Mouse (Mus musculus) intestine, embryonic 15.5 days (tissue): ENCODE data around the gene Clic1. TPM values are rescaled to one million over a fixed set of nuclear protein-coding genes. Genes with fewer than 3 reads are reported as not detected.
A peak's percentile ranks its signal among the peaks of the same experiment; 100 is the strongest.

Source experiments
- ATAC-seq: fragments of 200-750 bp; cut with Nextera tagmentation; 2 replicates; pipeline ENCODE4 v1.8.0; 2017; ENCODE audit warnings: moderate TSS enrichment, moderate library complexity
- H3K27ac ChIP-seq: fragments of 300-500 bp; sonication (generic); 2 replicates; pipeline ENCODE4 v1.5.1; 2015; ENCODE audit warnings: mild to moderate bottlenecking, inconsistent platforms
- H3K27me3 ChIP-seq: fragments of 300-500 bp; sonication (generic); replicated peaks from 2 replicates; pipeline ENCODE4 v1.6.1; 2015; ENCODE audit warnings: inconsistent platforms
- H3K36me3 ChIP-seq: fragments of 300-500 bp; sonication (generic); 2 replicates; pipeline ENCODE4 v1.6.1; 2015; ENCODE audit warnings: inconsistent platforms
- H3K4me1 ChIP-seq: fragments of 300-500 bp; sonication (generic); replicated peaks from 2 replicates; pipeline ENCODE4 v1.6.1; 2015; ENCODE audit warnings: inconsistent platforms
- H3K4me2 ChIP-seq: fragments of 300-500 bp; sonication (generic); replicated peaks from 2 replicates; pipeline ENCODE4 v1.6.1; 2015; ENCODE audit warnings: mild to moderate bottlenecking, inconsistent platforms
- H3K4me3 ChIP-seq: fragments of 300-500 bp; sonication (generic); replicated peaks from 2 replicates; pipeline ENCODE4 v1.5.1; 2015; ENCODE audit warnings: inconsistent platforms
- H3K9ac ChIP-seq: fragments of 300-500 bp; sonication (generic); 2 replicates; pipeline ENCODE4 v1.6.1; 2015; ENCODE audit warnings: inconsistent platforms
- H3K9me3 ChIP-seq: fragments of 300-500 bp; sonication (generic); 2 replicates; pipeline ENCODE4 v1.6.1; 2016; ENCODE audit warnings: inconsistent platforms
- WGBS: fragments of 180-500 bp; shearing (Covaris S2); methylation state at CpG from one replicate; pipeline ENCODE4 v1.1.7; 2015; 5-methylcytosine and 5-hydroxymethylcytosine counted together
- polyA plus RNA-seq: library from polyadenylated mRNA; unstranded; fragments of >200 nt; fragmentation: Nextera tagmentation; extraction: Ambion mirVana; gene quantifications from 2 replicates; pipeline ENCODE4 v1.2.1, GENCODE M21; 2015

Clic1 gene
- polyA plus RNA-seq, 1 experiment from 2014 or later = 385 TPM

DNA sequence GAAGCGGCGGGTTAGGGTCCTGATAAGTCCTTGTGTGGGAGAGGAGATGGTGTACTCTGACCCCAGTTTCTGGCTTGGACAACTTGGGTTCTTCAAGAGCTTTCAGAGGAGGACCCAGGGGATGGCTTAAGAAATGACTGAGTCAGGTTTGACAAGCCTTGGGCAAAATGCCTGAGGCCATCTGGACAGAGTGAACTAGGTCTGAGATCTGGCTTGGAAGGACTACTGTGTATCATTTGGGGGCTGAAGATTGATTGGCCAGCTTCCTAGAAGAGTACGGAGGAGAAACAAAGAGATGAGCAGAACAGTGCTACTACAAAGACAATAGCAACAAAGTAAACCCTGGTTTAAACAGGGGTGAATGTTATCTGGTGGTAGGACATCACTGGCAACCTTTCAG is 13.7 kb downstream of the Clic1 start:
- Histone ChIP-seq H3K4me2 (no peak overlapping the region), H3K27ac (no peak overlapping the region), H3K36me3 (peaks cover 7% of the 10 kb centered on the region; the same call in 1 of the 2 replicates), H3K9me3 (no peaks in the 10 kb centered on the region), H3K9ac (no peak overlapping the region), H3K4me1 (peaks cover 62% of the 10 kb centered on the region), H3K4me3 (no peak overlapping the region), H3K27me3 (0 out of 2 replicates have a peak, but pooled peaks cover 6% of the 10 kb centered on the region)
- WGBS = 81% methylated on average over 3 of the region's 3 CpGs
- ATAC-seq = no peak

DNA sequence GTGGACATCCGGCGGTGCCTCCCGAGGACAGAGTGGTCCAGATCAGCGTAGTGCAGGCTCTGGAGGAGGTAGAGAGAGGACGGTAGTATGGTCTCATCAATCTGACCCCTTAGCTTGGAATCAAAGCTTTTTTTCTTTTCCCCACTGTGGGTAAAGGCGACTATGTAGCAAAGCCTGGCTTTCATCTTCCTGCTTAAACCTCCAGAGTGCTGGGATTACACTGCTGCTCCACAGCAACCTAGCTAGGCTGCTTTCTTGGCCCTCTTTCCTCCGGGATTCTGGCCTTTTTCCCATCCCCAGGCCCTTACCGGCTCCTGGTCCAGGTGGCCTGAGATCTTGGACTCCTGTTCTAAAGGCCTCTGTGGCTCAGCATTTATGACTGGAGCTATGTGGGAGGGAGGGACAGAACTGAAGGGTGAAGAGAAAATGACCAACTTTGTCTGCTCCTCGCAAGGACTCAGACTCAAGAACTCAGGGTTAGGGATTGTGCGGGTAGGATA is 14.7 kb downstream of the Clic1 start:
- H3K9ac ChIP-seq = no peak overlapping the region
- H3K9me3 ChIP-seq = no peaks in the 10 kb centered on the region
- peak overlapping the region; percentile 73 for H3K4me2 ChIP-seq
- H3K36me3 ChIP-seq = peaks cover 7% of the 10 kb centered on the region; the same call in 1 of the 2 replicates
- peak overlapping the region; percentile 52 for H3K27ac ChIP-seq
- H3K4me1 ChIP-seq = peaks cover 57% of the 10 kb centered on the region
- H3K27me3 ChIP-seq = 0 out of 2 replicates have a peak, but pooled peaks cover 6% of the 10 kb centered on the region
- H3K4me3 ChIP-seq = peak overlapping the region; percentile 32
- WGBS = 32% methylated on average over 10 of the region's 10 CpGs
- peak; percentile 3 for ATAC-seq

DNA sequence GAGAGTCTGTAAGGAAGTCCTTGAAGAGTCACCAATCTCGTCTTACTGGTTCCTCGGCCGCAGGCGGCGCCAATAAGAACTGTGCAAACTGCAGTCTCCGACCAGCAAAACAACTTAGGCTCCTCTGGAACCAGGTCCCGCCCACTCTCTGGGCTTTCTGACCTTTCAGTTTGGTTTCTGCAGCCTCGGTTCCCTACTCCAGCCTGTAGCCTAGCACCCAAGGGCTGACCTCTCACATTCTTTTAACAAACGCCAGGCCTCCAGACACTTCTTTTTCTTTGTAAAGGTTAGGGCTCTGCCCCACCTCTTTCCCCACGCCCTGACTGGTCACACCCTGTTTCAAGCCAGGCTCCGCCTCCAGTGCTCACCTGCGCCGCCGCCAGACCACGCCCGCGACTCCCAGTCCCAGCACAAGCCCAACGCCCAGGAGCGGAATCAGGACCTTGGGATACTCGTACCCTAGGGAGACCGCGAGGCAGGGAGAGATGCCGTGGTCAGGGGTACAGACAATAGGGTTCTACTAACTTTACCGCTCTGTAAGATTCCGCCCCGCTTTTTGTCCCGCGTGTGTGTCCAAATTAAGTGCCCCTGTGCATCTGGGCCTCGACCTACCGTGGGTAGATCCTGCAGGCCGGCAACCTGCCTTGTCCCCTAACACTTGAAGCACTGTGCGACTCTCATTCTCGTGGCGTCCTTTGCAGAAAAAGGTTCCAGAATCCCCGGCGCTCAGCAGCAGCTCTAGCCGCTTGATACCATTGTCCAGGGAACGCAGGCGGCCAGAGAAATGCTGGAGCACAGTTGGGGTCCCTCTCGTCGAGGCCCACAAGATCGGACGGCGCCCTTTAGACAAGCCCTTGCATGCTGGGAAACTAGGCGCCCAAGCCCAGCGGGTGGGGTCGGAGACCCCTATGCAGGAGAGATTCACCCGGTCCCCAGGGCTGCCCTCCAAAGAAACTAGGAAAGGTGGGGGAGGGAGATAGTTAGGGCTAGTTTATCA is 15.5 kb downstream of the Clic1 start, which contains the start of gene Ly6g6c:
TSS of gene Ly6g6c (plus strand) at position 438 of the 997 bp plus-strand sequence.
- 3% methylated on average over 48 of the region's 48 CpGs for WGBS
- 0 out of 2 replicates have a peak, but pooled peaks cover 6% of the 10 kb centered on the region for H3K27me3 ChIP-seq
- H3K9ac ChIP-seq = peak within 1 kb of the TSS; percentile 42
- ATAC-seq = peak; percentile 89
- H3K36me3 ChIP-seq = peaks cover 7% of the 10 kb centered on the region; the same call in 1 of the 2 replicates
- peak within 1 kb of the TSS; percentile 32 for H3K4me3 ChIP-seq
- H3K27ac ChIP-seq = peak within 1 kb of the TSS; percentile 52
- H3K9me3 ChIP-seq = no peaks in the 10 kb centered on the region
- peaks cover 50% of the 10 kb centered on the region for H3K4me1 ChIP-seq
- peak within 1 kb of the TSS; percentile 73 for H3K4me2 ChIP-seq

DNA sequence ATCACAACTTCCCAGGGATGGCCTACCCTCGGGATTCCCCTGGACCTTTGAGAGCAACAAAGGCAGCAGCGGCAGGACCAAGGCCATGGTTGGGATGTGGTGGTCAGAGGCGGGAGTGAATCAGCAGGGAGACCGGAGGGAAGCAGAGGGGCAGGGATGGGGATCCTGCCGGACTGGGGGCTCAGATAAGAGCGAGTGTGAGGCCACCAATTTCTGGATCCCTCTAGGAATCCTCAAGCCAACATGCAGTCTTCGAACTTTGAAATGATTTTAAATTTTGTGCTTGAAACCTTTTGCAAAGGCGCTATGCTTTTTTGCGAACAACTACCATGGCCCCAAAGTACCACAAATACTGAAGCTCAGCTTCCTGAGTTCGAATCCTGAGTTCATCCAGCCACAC is 16.3 kb downstream of the Clic1 start, which contains the start of gene Mpig6b:
TSS of gene Mpig6b (minus strand) at position 101 of the 400 bp plus-strand sequence.
- Histone ChIP-seq H3K4me1 (peaks cover 45% of the 10 kb centered on the region), H3K4me2 (peak within 1 kb of the TSS; percentile 73), H3K27me3 (0 out of 2 replicates have a peak, but pooled peaks cover 6% of the 10 kb centered on the region), H3K27ac (peak within 1 kb of the TSS; percentile 52), H3K36me3 (peaks cover 4% of the 10 kb centered on the region; the same call in 1 of the 2 replicates), H3K9me3 (no peaks in the 10 kb centered on the region), H3K4me3 (peak within 1 kb of the TSS; percentile 32), H3K9ac (peak within 1 kb of the TSS; percentile 42)
- WGBS = 57% methylated on average over 10 of the region's 10 CpGs
- no peak for ATAC-seq

DNA sequence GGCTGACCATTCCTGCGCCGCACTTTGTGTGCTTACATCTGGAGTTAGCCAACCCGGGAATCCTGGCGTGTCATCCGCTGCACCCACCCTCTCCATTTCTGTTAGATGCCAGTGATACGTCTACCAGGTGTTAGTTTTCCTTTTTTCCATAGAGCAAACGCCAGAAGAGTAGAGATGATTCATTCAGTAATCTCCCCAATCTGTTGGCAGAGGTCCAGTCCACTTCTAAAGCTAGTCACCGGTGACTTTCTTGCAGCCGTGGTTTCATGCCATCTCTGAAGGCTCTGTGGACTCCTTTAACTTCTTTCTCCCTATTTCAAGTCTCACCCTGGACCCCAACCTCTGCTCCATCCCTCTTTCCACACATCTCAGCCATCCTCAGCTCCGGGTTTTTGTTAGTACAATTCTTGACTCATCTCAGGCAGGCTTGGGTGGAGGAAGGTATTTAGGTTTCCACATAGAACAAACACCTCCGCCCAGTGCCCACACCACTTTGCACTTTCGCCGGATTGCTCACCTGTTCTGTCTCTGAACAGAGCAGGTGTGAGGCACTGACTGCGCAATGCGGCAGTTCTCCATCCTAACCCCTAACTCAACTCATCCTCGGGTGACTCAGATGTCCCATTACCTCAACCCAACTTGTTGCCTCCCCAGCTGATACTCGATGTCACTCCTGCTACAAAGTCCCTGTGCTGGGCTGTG is 18.6 kb downstream of the Clic1 start:
- WGBS = 73% methylated on average over 17 of the region's 17 CpGs
- no peak overlapping the region for H3K4me2 ChIP-seq
- H3K4me1 ChIP-seq = peaks cover 27% of the 10 kb centered on the region
- H3K27me3 ChIP-seq = 0 out of 2 replicates have a peak, but pooled peaks cover 6% of the 10 kb centered on the region
- no peak overlapping the region for H3K9ac ChIP-seq
- H3K36me3 ChIP-seq = no peaks in the 10 kb centered on the region
- no peak overlapping the region for H3K27ac ChIP-seq
- H3K4me3 ChIP-seq = no peak overlapping the region
- no peaks in the 10 kb centered on the region for H3K9me3 ChIP-seq
- ATAC-seq = no peak

DNA sequence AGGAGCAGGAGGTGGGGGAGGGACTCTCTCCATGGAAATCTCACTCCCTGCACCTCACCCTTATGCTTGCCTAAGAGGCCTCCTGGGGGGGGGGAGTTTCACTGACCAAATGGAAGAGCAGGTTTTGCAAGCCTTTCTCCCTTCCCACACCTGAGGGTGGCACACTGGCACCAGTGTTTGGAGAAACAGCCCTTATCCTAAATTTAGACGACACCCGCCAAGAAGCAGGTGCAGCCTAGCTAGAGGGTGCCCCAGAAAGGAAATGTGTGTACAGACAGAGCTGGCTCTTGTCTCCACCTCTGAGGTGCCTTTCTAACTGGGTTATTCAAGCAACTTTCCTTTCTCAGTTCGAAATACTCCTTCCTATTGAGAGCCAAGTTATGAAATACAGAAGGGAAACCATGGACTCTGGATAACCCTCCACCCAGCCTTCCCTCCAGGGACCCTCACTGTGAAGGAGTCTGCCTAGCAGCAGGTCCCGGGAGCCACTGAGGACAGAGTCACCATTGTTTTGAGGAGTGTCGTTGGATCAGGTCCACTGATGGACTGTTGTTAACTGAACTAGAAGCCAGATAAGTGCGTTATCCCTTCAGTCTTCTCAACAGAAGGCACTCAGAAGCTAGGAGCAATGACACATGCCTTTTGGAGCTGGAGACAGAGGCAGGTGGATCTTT is 20.9 kb downstream of the Clic1 start:
- 44% methylated on average over 6 of the region's 6 CpGs for WGBS
- Histone ChIP-seq H3K9ac (no peak overlapping the region), H3K9me3 (no peaks in the 10 kb centered on the region), H3K27ac (no peak overlapping the region), H3K4me2 (no peak overlapping the region), H3K4me3 (no peak overlapping the region), H3K4me1 (peaks cover 12% of the 10 kb centered on the region; the same call in 1 of the 2 replicates), H3K27me3 (0 out of 2 replicates have a peak, but pooled peaks cover 6% of the 10 kb centered on the region), H3K36me3 (no peaks in the 10 kb centered on the region)
- no peak for ATAC-seq

DNA sequence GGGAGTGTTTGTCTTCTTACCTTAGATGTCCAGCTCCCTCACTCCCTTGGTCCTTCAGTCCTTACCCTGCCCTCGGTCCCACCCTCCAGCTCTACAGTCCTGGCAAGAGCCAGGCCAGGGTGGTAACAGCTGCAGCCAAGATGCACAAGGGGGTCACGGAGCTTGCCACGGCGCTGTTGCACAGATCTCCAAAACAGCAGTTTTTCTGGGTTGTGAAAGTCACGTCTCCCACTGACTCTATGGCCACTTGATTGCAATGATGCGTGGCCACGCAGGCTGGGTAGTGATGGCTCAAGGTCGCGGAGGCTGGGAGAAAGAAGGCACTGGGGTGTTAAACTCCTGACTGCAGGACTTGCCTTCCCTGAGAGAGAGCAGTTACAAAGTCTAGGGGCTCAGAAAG is 21.7 kb downstream of the Clic1 start:
- no peak overlapping the region for H3K9ac ChIP-seq
- 0 out of 2 replicates have a peak, but pooled peaks cover 6% of the 10 kb centered on the region for H3K27me3 ChIP-seq
- peaks cover 12% of the 10 kb centered on the region for H3K4me1 ChIP-seq
- no peak for ATAC-seq
- H3K9me3 ChIP-seq = no peaks in the 10 kb centered on the region
- no peak overlapping the region for H3K4me2 ChIP-seq
- no peaks in the 10 kb centered on the region for H3K36me3 ChIP-seq
- no peak overlapping the region for H3K27ac ChIP-seq
- WGBS = 78% methylated on average over 9 of the region's 9 CpGs
- no peak overlapping the region for H3K4me3 ChIP-seq

DNA sequence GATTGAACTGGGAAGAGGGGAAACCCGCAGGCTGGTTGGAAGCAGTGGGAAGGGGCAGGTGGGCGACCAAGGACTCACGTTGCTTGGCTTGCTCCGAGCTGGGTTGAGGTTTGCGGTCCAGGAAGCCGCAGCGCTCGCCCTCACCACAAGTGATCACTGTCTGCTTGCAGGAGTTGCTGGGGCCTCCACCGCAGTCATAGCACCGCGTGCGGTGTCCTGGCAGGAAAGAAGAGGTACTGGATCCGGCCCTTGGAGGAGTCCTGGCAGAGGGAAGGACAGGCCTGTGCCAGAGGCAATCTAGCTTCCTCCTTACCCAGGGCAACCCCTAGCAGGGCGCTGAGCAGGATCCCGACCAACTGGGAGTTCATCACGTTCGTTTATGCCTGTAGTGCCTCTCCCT is 24.3 kb downstream of the Clic1 start:
- 33% methylated on average over 17 of the region's 17 CpGs for WGBS
- Histone ChIP-seq H3K36me3 (no peaks in the 10 kb centered on the region), H3K9ac (peak overlapping the region; percentile 15; the same call in 1 of the 2 replicates), H3K4me1 (peaks cover 26% of the 10 kb centered on the region), H3K4me3 (peak overlapping the region; percentile 22), H3K4me2 (peak overlapping the region; percentile 47), H3K9me3 (no peaks in the 10 kb centered on the region), H3K27me3 (no peaks in the 10 kb centered on the region), H3K27ac (no peak overlapping the region)
- ATAC-seq = peak; percentile 45

DNA sequence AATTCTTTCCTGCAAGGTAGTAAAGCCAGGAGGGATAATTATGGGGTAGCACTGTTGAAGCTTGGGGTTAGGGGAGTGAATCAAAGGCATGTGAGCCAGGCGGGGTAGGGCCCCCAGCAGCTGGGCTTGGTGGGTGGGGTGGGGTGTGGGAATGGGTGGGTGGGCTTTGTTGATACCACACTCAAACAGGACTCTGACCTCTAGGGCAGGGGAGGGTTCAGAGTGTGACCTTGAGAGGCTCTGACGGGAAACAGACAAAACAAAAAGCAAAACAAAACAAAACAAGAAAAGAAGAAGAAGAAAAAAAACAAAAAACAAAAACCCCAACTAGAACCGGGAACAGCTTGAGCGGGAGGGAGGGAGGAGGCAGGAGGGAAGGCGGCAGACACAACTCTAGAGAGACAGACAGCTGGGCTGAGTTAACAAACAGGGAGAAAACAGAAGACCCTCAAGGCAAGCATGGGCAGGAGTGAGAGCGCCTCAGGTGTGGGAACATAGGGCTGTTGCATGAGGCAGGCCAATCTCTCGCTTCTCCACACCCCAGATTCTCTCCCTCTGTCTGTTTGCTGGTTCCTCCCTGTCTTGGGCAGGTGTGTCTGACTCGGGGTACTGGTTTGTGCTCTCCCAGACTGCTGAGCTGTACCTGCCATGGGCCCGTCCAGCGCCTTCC is 26.9 kb downstream of the Clic1 start, which contains the start of gene Ly6g6e:
TSS of gene Ly6g6e (plus strand) at position 396 of the 670 bp plus-strand sequence.
- H3K4me3 ChIP-seq = peak within 1 kb of the TSS; percentile 13; the same call in 1 of the 2 replicates
- H3K36me3 ChIP-seq = no peaks in the 10 kb centered on the region
- no peaks in the 10 kb centered on the region for H3K27me3 ChIP-seq
- H3K9me3 ChIP-seq = no peaks in the 10 kb centered on the region
- WGBS = 28% methylated on average over 10 of the region's 10 CpGs
- H3K4me2 ChIP-seq = peak within 1 kb of the TSS; percentile 55
- H3K9ac ChIP-seq = peak within 1 kb of the TSS; percentile 36; the same call in 1 of the 2 replicates
- H3K4me1 ChIP-seq = peaks cover 36% of the 10 kb centered on the region
- ATAC-seq = no peak
- H3K27ac ChIP-seq = peak within 1 kb of the TSS; percentile 71

DNA sequence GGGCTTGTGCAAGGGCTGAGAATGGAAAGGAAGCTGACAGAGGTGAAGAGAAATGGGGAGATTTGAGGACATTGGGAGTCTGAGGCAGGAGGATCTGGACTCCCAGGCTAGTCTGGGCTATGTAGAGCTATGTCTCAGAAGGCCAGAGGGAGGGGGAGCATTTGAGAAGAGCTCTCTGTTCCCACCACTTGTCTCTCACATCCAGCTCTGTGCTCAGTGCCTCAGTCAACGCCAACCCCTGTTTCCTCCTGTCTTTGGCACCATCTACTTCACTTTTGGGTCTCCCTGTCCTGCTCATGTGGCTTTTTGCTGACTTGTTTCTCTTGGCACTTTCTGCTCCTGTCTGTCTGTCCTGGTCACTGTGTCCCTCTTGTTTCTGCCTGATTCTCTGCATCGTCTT is 27.5 kb downstream of the Clic1 start:
- 25% methylated on average over 2 of the region's 2 CpGs for WGBS
- Histone ChIP-seq H3K27me3 (no peaks in the 10 kb centered on the region), H3K9ac (0 out of 2 replicates have a peak overlapping the region, but pooled peaks have one; percentile 36), H3K4me2 (peak overlapping the region; percentile 55), H3K36me3 (no peaks in the 10 kb centered on the region), H3K27ac (peak overlapping the region; percentile 71), H3K9me3 (no peaks in the 10 kb centered on the region), H3K4me3 (peak overlapping the region; percentile 13; the same call in 1 of the 2 replicates), H3K4me1 (peaks cover 36% of the 10 kb centered on the region)
- ATAC-seq = no peak
